Mouse (Mus musculus) layer of hippocampus, postnatal 25 days (tissue): ENCODE measurements at regions not wholly inside any gene's neighbourhood (a gene's known extent, or its start where the extent isn't known, plus 50 kb on each side); places are given as distances from the start of the nearest gene placed in this dataset.
A peak's percentile ranks its signal among the peaks of the same experiment; 100 is the strongest.

ENCODE experiments used
- DNase-seq, 2 experiments: peaks; one replicate each; pipeline ENCODE4 v3.0.0; 2022; ENCODE audit warnings: mixed read lengths in 2 of 2, low spot score in 1 of 2; ENCODE audit errors: extremely low spot score in 1 of 2

DNA sequence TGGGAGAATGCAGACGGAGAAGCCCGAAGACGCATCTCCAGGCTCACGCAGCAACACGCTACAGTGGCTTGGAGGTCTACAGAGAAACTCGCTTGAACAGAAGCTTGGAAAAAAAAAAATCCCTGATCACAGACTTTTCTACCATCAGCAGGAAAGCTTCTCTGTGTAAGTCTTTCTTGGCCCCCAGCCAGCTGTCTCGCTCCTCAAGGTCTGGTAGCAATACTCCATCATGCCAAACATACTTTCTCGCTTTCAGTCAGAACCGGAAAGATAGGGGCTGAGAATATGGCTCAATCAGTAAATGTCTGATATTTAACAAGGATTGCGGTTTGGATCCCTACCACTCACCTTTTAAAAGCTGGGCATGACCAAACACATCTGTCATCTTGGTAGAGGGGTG, 126.2 kb upstream of the Slc7a11 start:
- DNase-seq, result peak in 1 of 2 experiments; percentile 19

DNA sequence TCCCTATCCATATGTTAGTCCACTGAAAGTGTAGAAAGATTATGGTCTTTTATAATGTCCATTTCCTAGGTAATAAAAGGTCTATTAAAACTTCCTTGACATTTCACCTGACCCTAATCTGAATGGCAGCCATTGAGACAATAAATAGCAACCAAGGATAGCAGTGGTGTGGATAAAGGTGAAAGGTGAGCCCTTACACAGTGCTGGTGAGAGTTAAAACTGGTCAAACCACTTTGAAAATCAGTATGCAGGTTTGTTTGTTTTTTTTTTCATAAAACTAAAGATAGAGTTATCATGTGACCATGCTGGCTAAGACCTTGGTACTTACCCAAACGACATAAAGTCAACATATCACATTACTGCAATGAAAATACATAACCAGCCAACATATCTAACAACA, 110.7 kb upstream of the Slc7a11 start:
- DNase-seq, result no peak

- DNase-seq, result no peak
Measured at GRCm38 (mm10) chr3:50548568-50548967, 105.2 kb upstream of the Slc7a11 start.

DNA sequence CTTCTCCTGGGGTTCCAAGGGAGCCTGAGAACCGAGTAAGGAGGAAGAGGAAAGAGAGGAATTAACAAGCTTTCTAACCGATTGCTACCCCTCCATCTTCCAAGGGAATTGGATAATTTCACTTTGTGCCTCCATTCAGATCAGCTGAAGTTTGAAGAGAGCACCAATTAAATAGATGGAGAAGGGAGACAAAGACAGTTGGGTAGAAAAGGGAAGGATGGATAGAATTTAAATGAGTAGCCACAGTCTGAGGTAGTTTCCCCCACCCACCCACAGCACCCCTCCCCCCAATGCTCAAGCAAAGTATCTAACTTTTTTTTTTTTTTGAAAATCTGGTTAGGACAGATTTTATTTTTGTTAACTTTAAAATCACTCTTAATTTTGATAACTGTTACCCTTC, 87.2 kb upstream of the Slc7a11 start:
- no peak for DNase-seq

- no peak for DNase-seq
Measured at GRCm38 (mm10) chr3:50524006-50524405, 80.6 kb upstream of the Slc7a11 start.

DNA sequence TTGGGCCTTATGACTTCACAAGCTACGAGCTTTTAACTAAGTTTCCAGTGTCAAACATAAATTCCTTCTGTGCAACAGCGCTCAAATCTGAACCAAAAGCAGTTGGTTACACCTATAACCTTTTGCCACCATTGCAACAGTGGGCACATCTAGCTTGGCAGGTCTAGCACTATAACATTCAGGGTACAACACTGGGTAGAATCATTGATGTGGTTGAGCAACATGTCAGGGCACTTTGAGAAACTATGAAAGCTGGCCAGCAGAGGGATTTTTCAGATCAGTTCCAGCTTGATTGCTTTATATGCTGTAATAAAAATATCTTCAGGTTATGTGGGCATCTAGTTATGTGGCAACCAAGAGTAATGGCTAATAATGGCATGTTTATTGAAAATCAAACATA, 63.8 kb upstream of the Slc7a11 start:
- DNase-seq, result no peak
